Mouse (Mus musculus) cerebellum, adult 2 months (tissue): ENCODE measurements around the gene Rassf4. TPM values are rescaled to one million over a fixed set of nuclear protein-coding genes. Genes with fewer than 3 reads are reported as not detected.

ENCODE experiments used
- DNase-seq, 2 experiments: peaks; one replicate each; pipeline ENCODE4 v3.0.0; 2021
- H3K27ac ChIP-seq: fragments of 200-500 bp; 2 replicates; pipeline ENCODE4 v1.5.1; 2012; ENCODE audit warnings: low read length, control low read depth, inconsistent platforms; ENCODE audit not compliant: insufficient read depth
- H3K27me3 ChIP-seq: fragments of 200-500 bp; 2 replicates; pipeline ENCODE4 v1.6.1; 2012; ENCODE audit warnings: inconsistent platforms, mild to moderate bottlenecking, low read length, moderate library complexity; ENCODE audit not compliant: control insufficient read depth, insufficient read depth
- H3K4me1 ChIP-seq: fragments of 200-500 bp; 2 replicates; pipeline ENCODE4 v1.6.1; 2011; ENCODE audit warnings: low read length; ENCODE audit not compliant: control insufficient read depth, insufficient read depth
- H3K4me3 ChIP-seq: fragments of 200-500 bp; replicated peaks from 2 replicates; pipeline ENCODE3; 2011; ENCODE audit warnings: mild to moderate bottlenecking, low read depth, low read length, control low read depth; ENCODE audit not compliant: insufficient read depth
- CTCF ChIP-seq: fragments of 200-500 bp; IDR thresholded peaks from 2 replicates; pipeline ENCODE4 v1.5.1; 2011; ENCODE audit warnings: low read depth, mild to moderate bottlenecking, control low read depth, low read length, moderate library complexity, borderline replicate concordance; ENCODE audit not compliant: insufficient read depth
- POLR2A ChIP-seq: fragments of 200-500 bp; IDR thresholded peaks from 2 replicates; pipeline ENCODE4 v1.6.1; 2011; ENCODE audit warnings: low read length, control low read depth, borderline replicate concordance; ENCODE audit not compliant: insufficient read depth
- WGBS: fragments of 180-500 bp; shearing (Covaris S2); methylation state at CpG from one replicate; pipeline ENCODE4 v1.1.7; 2018; 5-methylcytosine and 5-hydroxymethylcytosine counted together
- polyA plus RNA-seq: library from polyadenylated mRNA; depleted of rRNA; stranded (reverse); fragments of >200 nt; gene quantifications from 2 replicates; pipeline ENCODE4 v1.2.3, GENCODE M21; 2012

Rassf4 gene
- polyA plus RNA-seq, 1 experiment: 12.9 TPM

GRCm38 (mm10) chr6:116663364-116663763 is 10.4 kb downstream of the Rassf4 start:
- DNase-seq: no peak
- H3K4me1 ChIP-seq: no peaks in the 10 kb centered on the region
- 90% methylated on average over 2 of the region's 2 CpGs for WGBS
- no peaks in the 10 kb centered on the region for H3K27me3 ChIP-seq
- H3K27ac ChIP-seq: no peak overlapping the region
- no peak overlapping the region for H3K4me3 ChIP-seq
- TF ChIP-seq CTCF: no peak

- TF ChIP-seq POLR2A: no peak
- peak; percentile 47; the same call in 1 of the 2 replicates for TF ChIP-seq CTCF
- Histone ChIP-seq H3K27me3 (no peaks in the 10 kb centered on the region), H3K4me1 (peaks cover 5% of the 10 kb centered on the region; the same call in 1 of the 2 replicates), H3K27ac (no peak overlapping the region), H3K4me3 (no peak overlapping the region)
- WGBS: 16% methylated on average over 9 of the region's 9 CpGs
- DNase-seq: peak; percentile 28 to 44
Observed at GRCm38 (mm10) chr6:116653684-116654454, 19.9 kb downstream of the Rassf4 start.

- no peak for DNase-seq
- no peak for TF ChIP-seq POLR2A
- no peak for TF ChIP-seq CTCF
- no peak overlapping the region for H3K4me3 ChIP-seq
- no peaks in the 10 kb centered on the region for H3K27me3 ChIP-seq
- no peak overlapping the region for H3K27ac ChIP-seq
- peaks cover 5% of the 10 kb centered on the region; the same call in 1 of the 2 replicates for H3K4me1 ChIP-seq
- 81% methylated on average over 3 of the region's 3 CpGs for WGBS
Observed at GRCm38 (mm10) chr6:116653191-116653590, 20.6 kb downstream of the Rassf4 start.

- Histone ChIP-seq H3K27ac (no peak overlapping the region), H3K27me3 (no peaks in the 10 kb centered on the region)
- WGBS: 81% methylated on average over 20 of the region's 20 CpGs
Observed at GRCm38 (mm10) chr6:116651437-116652118, 22.2 kb downstream of the Rassf4 start.

GRCm38 (mm10) chr6:116650406-116650805 is 23.3 kb downstream of the Rassf4 start, which contains the start of gene Depp1:
Gene Depp1 (plus strand): TSS chr6:116650609.
- DNase-seq: no peak
- WGBS: 66% methylated on average over 6 of the region's 6 CpGs
- H3K4me3 ChIP-seq: no peak within 1 kb of the TSS
- peaks cover 12% of the 10 kb centered on the region for H3K4me1 ChIP-seq
- no peak within 1 kb of the TSS for H3K27ac ChIP-seq
- TF ChIP-seq POLR2A (no peak), CTCF (no peak)
- H3K27me3 ChIP-seq: no peaks in the 10 kb centered on the region

More at GRCm38 (mm10) chr6:116651437-116652118, 22.2 kb downstream of the Rassf4 start:
- peak in 1 of 2 experiments; percentile 29 for DNase-seq
- TF ChIP-seq POLR2A: no peak
- TF ChIP-seq CTCF: no peak; the same call in 1 of the 2 replicates
- Histone ChIP-seq H3K4me1 (peaks cover 12% of the 10 kb centered on the region), H3K4me3 (no peak overlapping the region)

- no peak overlapping the region for H3K27ac ChIP-seq
- H3K4me1 ChIP-seq: peaks cover 12% of the 10 kb centered on the region
Observed at GRCm38 (mm10) chr6:116649811-116650210, 23.9 kb downstream of the Rassf4 start.

GRCm38 (mm10) chr6:116647763-116648162 is 26.0 kb downstream of the Rassf4 start:
- WGBS: 30% methylated on average over 12 of the region's 12 CpGs
- DNase-seq: peak; percentile 51 to 75
- H3K4me3 ChIP-seq: no peak overlapping the region

More at GRCm38 (mm10) chr6:116649811-116650210, 23.9 kb downstream of the Rassf4 start:
- TF ChIP-seq CTCF: no peak
- no peak for TF ChIP-seq POLR2A
- no peak for DNase-seq
- Histone ChIP-seq H3K4me3 (no peak overlapping the region), H3K27me3 (no peaks in the 10 kb centered on the region)
- 91% methylated on average over 7 of the region's 7 CpGs for WGBS

GRCm38 (mm10) chr6:116644335-116644734 is 29.4 kb downstream of the Rassf4 start:
- no peak overlapping the region for H3K4me3 ChIP-seq
- WGBS: 80% methylated on average over 3 of the region's 3 CpGs
- DNase-seq: no peak
- TF ChIP-seq POLR2A (no peak), CTCF (no peak)
- H3K4me1 ChIP-seq: peaks cover 8% of the 10 kb centered on the region; the same call in 1 of the 2 replicates
- H3K27me3 ChIP-seq: no peaks in the 10 kb centered on the region
- no peak overlapping the region for H3K27ac ChIP-seq

More at GRCm38 (mm10) chr6:116647763-116648162, 26.0 kb downstream of the Rassf4 start:
- H3K4me1 ChIP-seq: peaks cover 8% of the 10 kb centered on the region; the same call in 1 of the 2 replicates
- H3K27me3 ChIP-seq: no peaks in the 10 kb centered on the region
- no peak overlapping the region for H3K27ac ChIP-seq
- no peak for TF ChIP-seq CTCF
- no peak for TF ChIP-seq POLR2A
